Mouse (Mus musculus) liver, embryonic 15.5 days (tissue): ENCODE data around the gene Skap1. TPM values are rescaled to one million over a fixed set of nuclear protein-coding genes. Genes with fewer than 3 reads are reported as not detected.
A peak's percentile ranks its signal among the peaks of the same experiment; 100 is the strongest.

Experiments
- ATAC-seq: fragments of 200-750 bp; cut with Nextera tagmentation; 2 replicates; pipeline ENCODE4 v1.8.0; 2017; ENCODE audit warnings: moderate number of reproducible peaks, mild to moderate bottlenecking, moderate library complexity; ENCODE audit not compliant: insufficient read depth
- H3K27ac ChIP-seq: fragments of 300-500 bp; sonication (generic); replicated peaks from 2 replicates; pipeline ENCODE4 v1.5.1; 2015; ENCODE audit warnings: mild to moderate bottlenecking, inconsistent platforms
- H3K27me3 ChIP-seq: fragments of 300-500 bp; sonication (generic); 2 replicates; pipeline ENCODE4 v1.6.1; 2015; ENCODE audit warnings: mild to moderate bottlenecking, inconsistent platforms
- H3K36me3 ChIP-seq: fragments of 300-500 bp; sonication (generic); replicated peaks from 2 replicates; pipeline ENCODE4 v1.6.1; 2015; ENCODE audit warnings: moderate library complexity, mild to moderate bottlenecking, inconsistent platforms
- H3K4me1 ChIP-seq: fragments of 300-500 bp; sonication (generic); replicated peaks from 2 replicates; pipeline ENCODE4 v1.6.1; 2015; ENCODE audit warnings: inconsistent platforms
- H3K4me2 ChIP-seq: fragments of 300-500 bp; sonication (generic); 2 replicates; pipeline ENCODE4 v1.6.1; 2015; ENCODE audit warnings: moderate library complexity, mild to moderate bottlenecking, inconsistent platforms
- H3K4me3 ChIP-seq: fragments of 300-500 bp; sonication (generic); replicated peaks from 2 replicates; pipeline ENCODE4 v1.5.1; 2015; ENCODE audit warnings: mild to moderate bottlenecking, inconsistent platforms
- H3K9ac ChIP-seq: fragments of 300-500 bp; sonication (generic); 2 replicates; pipeline ENCODE4 v1.6.1; 2015; ENCODE audit warnings: moderate library complexity, mild to moderate bottlenecking, inconsistent platforms
- H3K9me3 ChIP-seq: fragments of 300-500 bp; sonication (generic); replicated peaks from 2 replicates; pipeline ENCODE4 v1.6.1; 2016; ENCODE audit warnings: inconsistent platforms
- WGBS: fragments of 180-500 bp; shearing (Covaris S2); methylation state at CpG from one replicate; pipeline ENCODE4 v1.1.7; 2015; ENCODE audit warnings: mixed read lengths; ENCODE audit not compliant: insufficient replicate concordance; 5-methylcytosine and 5-hydroxymethylcytosine counted together
- polyA plus RNA-seq: library from polyadenylated mRNA; unstranded; fragments of >200 nt; fragmentation: Nextera tagmentation; extraction: Ambion mirVana; gene quantifications from 2 replicates; pipeline ENCODE4 v1.2.1, GENCODE M21; 2015

The Skap1 gene
- polyA plus RNA-seq: 0.20 TPM in 2 replicates

- H3K9ac ChIP-seq: no peak within 1 kb of the TSS
- H3K4me3 ChIP-seq: 0 out of 2 replicates have a peak within 1 kb of the TSS, but pooled peaks have one; percentile 18
- H3K4me2 ChIP-seq: peak within 1 kb of the TSS; percentile 53
- peaks cover 9% of the 10 kb centered on the region; the same call in 1 of the 2 replicates for H3K4me1 ChIP-seq
- H3K36me3 ChIP-seq: no peaks in the 10 kb centered on the region
- no peak within 1 kb of the TSS for H3K27ac ChIP-seq
- ATAC-seq: no peak
- peaks cover 68% of the 10 kb centered on the region for H3K27me3 ChIP-seq
- WGBS: 6% methylated on average over 38 of the region's 42 CpGs
- no peaks in the 10 kb centered on the region for H3K9me3 ChIP-seq
These were observed at the start of gene Skap1 for GRCm38 (mm10) chr11:96463986-96464715. TSS of gene Skap1 (plus strand) at chr11:96464593.

GRCm38 (mm10) chr11:96421074-96421473 is 43.3 kb upstream of the Skap1 start:
- Histone ChIP-seq H3K27ac (no peak overlapping the region), H3K4me2 (no peak overlapping the region), H3K9ac (no peak overlapping the region), H3K9me3 (no peaks in the 10 kb centered on the region), H3K4me3 (no peak overlapping the region), H3K4me1 (no peaks in the 10 kb centered on the region), H3K27me3 (peaks cover 13% of the 10 kb centered on the region; the same call in 1 of the 2 replicates), H3K36me3 (no peaks in the 10 kb centered on the region)
- WGBS: 39% methylated on average over 5 of the region's 5 CpGs
- ATAC-seq: no peak

- Histone ChIP-seq H3K4me2 (no peak overlapping the region), H3K4me1 (no peaks in the 10 kb centered on the region), H3K36me3 (no peaks in the 10 kb centered on the region), H3K9me3 (no peaks in the 10 kb centered on the region), H3K27ac (no peak overlapping the region), H3K27me3 (peaks cover 8% of the 10 kb centered on the region; the same call in 1 of the 2 replicates), H3K9ac (no peak overlapping the region), H3K4me3 (no peak overlapping the region)
- WGBS: 36% methylated on average over 11 of the region's 11 CpGs
- no peak for ATAC-seq
These were observed 42.7 kb upstream of the Skap1 start for GRCm38 (mm10) chr11:96421517-96422265.

- no peak overlapping the region for H3K27ac ChIP-seq
- ATAC-seq: no peak
- no peak overlapping the region for H3K9ac ChIP-seq
- H3K27me3 ChIP-seq: peaks cover 3% of the 10 kb centered on the region; the same call in 1 of the 2 replicates
- no peak overlapping the region for H3K4me3 ChIP-seq
- no peaks in the 10 kb centered on the region for H3K9me3 ChIP-seq
- H3K36me3 ChIP-seq: no peaks in the 10 kb centered on the region
- no peak overlapping the region for H3K4me2 ChIP-seq
- 64% methylated on average over 6 of the region's 6 CpGs for WGBS
- no peaks in the 10 kb centered on the region; the same call in 1 of the 2 replicates for H3K4me1 ChIP-seq
These were observed 39.2 kb upstream of the Skap1 start for GRCm38 (mm10) chr11:96425193-96425592.

GRCm38 (mm10) chr11:96426191-96426590 is 38.2 kb upstream of the Skap1 start:
- no peak overlapping the region for H3K4me3 ChIP-seq
- H3K27ac ChIP-seq: no peak overlapping the region
- no peaks in the 10 kb centered on the region for H3K9me3 ChIP-seq
- H3K4me1 ChIP-seq: no peaks in the 10 kb centered on the region; the same call in 1 of the 2 replicates
- H3K4me2 ChIP-seq: no peak overlapping the region
- H3K27me3 ChIP-seq: peaks cover 3% of the 10 kb centered on the region; the same call in 1 of the 2 replicates
- no peak overlapping the region for H3K9ac ChIP-seq
- 36% methylated on average over 6 of the region's 6 CpGs for WGBS
- H3K36me3 ChIP-seq: no peaks in the 10 kb centered on the region
- ATAC-seq: no peak

- H3K27me3 ChIP-seq: peaks cover 3% of the 10 kb centered on the region; the same call in 1 of the 2 replicates
- H3K4me2 ChIP-seq: no peak overlapping the region
- no peak overlapping the region for H3K27ac ChIP-seq
- H3K4me1 ChIP-seq: no peaks in the 10 kb centered on the region; the same call in 1 of the 2 replicates
- no peaks in the 10 kb centered on the region for H3K36me3 ChIP-seq
- WGBS: 29% methylated on average over 2 of the region's 2 CpGs
- H3K4me3 ChIP-seq: no peak overlapping the region
- H3K9me3 ChIP-seq: no peaks in the 10 kb centered on the region
- no peak for ATAC-seq
- H3K9ac ChIP-seq: no peak overlapping the region
These were observed 37.6 kb upstream of the Skap1 start for GRCm38 (mm10) chr11:96426805-96427204.

- H3K36me3 ChIP-seq: no peaks in the 10 kb centered on the region
- H3K27me3 ChIP-seq: no peaks in the 10 kb centered on the region; the same call in 1 of the 2 replicates
- 55% methylated on average over 2 of the region's 2 CpGs for WGBS
- H3K27ac ChIP-seq: no peak overlapping the region
- no peaks in the 10 kb centered on the region; the same call in 1 of the 2 replicates for H3K4me1 ChIP-seq
- no peaks in the 10 kb centered on the region for H3K9me3 ChIP-seq
- H3K9ac ChIP-seq: no peak overlapping the region
- H3K4me3 ChIP-seq: no peak overlapping the region
- peak; percentile 73 for ATAC-seq
- no peak overlapping the region for H3K4me2 ChIP-seq
These were observed 35.3 kb upstream of the Skap1 start for GRCm38 (mm10) chr11:96429062-96429461.

- Histone ChIP-seq H3K27ac (no peak overlapping the region), H3K27me3 (no peaks in the 10 kb centered on the region; the same call in 1 of the 2 replicates), H3K4me2 (no peak overlapping the region), H3K4me3 (no peak overlapping the region), H3K4me1 (no peaks in the 10 kb centered on the region; the same call in 1 of the 2 replicates), H3K9me3 (no peaks in the 10 kb centered on the region), H3K36me3 (no peaks in the 10 kb centered on the region), H3K9ac (no peak overlapping the region)
- WGBS: 40% methylated on average over 5 of the region's 5 CpGs
- ATAC-seq: no peak
These were observed 34.5 kb upstream of the Skap1 start for GRCm38 (mm10) chr11:96429891-96430290.

GRCm38 (mm10) chr11:96431871-96432270 is 32.5 kb upstream of the Skap1 start:
- Histone ChIP-seq H3K9me3 (no peaks in the 10 kb centered on the region), H3K4me2 (no peak overlapping the region), H3K9ac (no peak overlapping the region), H3K36me3 (no peaks in the 10 kb centered on the region), H3K4me3 (no peak overlapping the region), H3K4me1 (no peaks in the 10 kb centered on the region; the same call in 1 of the 2 replicates), H3K27me3 (peaks cover 1% of the 10 kb centered on the region; the same call in 1 of the 2 replicates), H3K27ac (no peak overlapping the region)
- WGBS: 49% methylated on average over 9 of the region's 9 CpGs
- no peak for ATAC-seq

- Histone ChIP-seq H3K27me3 (peaks cover 22% of the 10 kb centered on the region), H3K9ac (no peak overlapping the region), H3K4me2 (no peak overlapping the region), H3K36me3 (no peaks in the 10 kb centered on the region), H3K4me1 (no peaks in the 10 kb centered on the region), H3K4me3 (no peak overlapping the region), H3K27ac (no peak overlapping the region), H3K9me3 (no peaks in the 10 kb centered on the region)
- WGBS: 30% methylated on average over 6 of the region's 6 CpGs
- ATAC-seq: no peak
These were observed 29.5 kb upstream of the Skap1 start for GRCm38 (mm10) chr11:96434888-96435287.

- WGBS: 50% methylated on average over 7 of the region's 7 CpGs
- H3K4me2 ChIP-seq: no peak overlapping the region
- no peak overlapping the region for H3K4me3 ChIP-seq
- H3K4me1 ChIP-seq: no peaks in the 10 kb centered on the region
- no peaks in the 10 kb centered on the region for H3K9me3 ChIP-seq
- no peak for ATAC-seq
- H3K9ac ChIP-seq: no peak overlapping the region
- H3K27ac ChIP-seq: no peak overlapping the region
- peaks cover 22% of the 10 kb centered on the region for H3K27me3 ChIP-seq
- H3K36me3 ChIP-seq: no peaks in the 10 kb centered on the region
These were observed 27.9 kb upstream of the Skap1 start for GRCm38 (mm10) chr11:96436525-96436924.
